Mouse (Mus musculus): ENCODE results near the gene Trnp1. TPM values are rescaled to one million over a fixed set of nuclear protein-coding genes. Genes with fewer than 3 reads are reported as not detected.

Gene Trnp1
- total RNA-seq, 2 experiments from 2014 or later: 0.36 to 0.61 TPM

GRCm38 (mm10) chr4:133489489-133490245 is 8.7 kb downstream of the Trnp1 start:
- TF ChIP-seq CTCF (IDR thresholded peaks at IDR 0.05): no peak
- Histone ChIP-seq H3K4me3 (no peak overlapping the region), H3K27ac (peak overlapping the region; percentile 58)
- intact Hi-C loops (cut with DNase I): loop anchor here (5.0 kb wide), 1 partner anchor 67 kb away; no protein-coding TSS in a partner anchor
- no peak for DNase-seq

GRCm38 (mm10) chr4:133488619-133489392 is 9.5 kb downstream of the Trnp1 start:
- intact Hi-C loops (cut with DNase I): no loop called here
- DNase-seq: no peak
- H3K4me3 ChIP-seq: no peak overlapping the region
- no peak for TF ChIP-seq CTCF (IDR thresholded peaks at IDR 0.05)
- peak overlapping the region; percentile 58 for H3K27ac ChIP-seq

GRCm38 (mm10) chr4:133486673-133487357 is 11.5 kb downstream of the Trnp1 start:
- Histone ChIP-seq H3K4me3 (no peak overlapping the region), H3K27ac (no peak overlapping the region)
- no peak for DNase-seq
- TF ChIP-seq CTCF (IDR thresholded peaks at IDR 0.05): no peak
- intact Hi-C loops (cut with DNase I): no loop called here

- no peak for TF ChIP-seq CTCF (IDR thresholded peaks at IDR 0.05)
- DNase-seq: no peak
- Histone ChIP-seq H3K4me3 (no peak overlapping the region), H3K27ac (no peak overlapping the region)
- intact Hi-C loops (cut with DNase I): no loop called here
Measured at GRCm38 (mm10) chr4:133485691-133486425, 12.5 kb downstream of the Trnp1 start.

DNA sequence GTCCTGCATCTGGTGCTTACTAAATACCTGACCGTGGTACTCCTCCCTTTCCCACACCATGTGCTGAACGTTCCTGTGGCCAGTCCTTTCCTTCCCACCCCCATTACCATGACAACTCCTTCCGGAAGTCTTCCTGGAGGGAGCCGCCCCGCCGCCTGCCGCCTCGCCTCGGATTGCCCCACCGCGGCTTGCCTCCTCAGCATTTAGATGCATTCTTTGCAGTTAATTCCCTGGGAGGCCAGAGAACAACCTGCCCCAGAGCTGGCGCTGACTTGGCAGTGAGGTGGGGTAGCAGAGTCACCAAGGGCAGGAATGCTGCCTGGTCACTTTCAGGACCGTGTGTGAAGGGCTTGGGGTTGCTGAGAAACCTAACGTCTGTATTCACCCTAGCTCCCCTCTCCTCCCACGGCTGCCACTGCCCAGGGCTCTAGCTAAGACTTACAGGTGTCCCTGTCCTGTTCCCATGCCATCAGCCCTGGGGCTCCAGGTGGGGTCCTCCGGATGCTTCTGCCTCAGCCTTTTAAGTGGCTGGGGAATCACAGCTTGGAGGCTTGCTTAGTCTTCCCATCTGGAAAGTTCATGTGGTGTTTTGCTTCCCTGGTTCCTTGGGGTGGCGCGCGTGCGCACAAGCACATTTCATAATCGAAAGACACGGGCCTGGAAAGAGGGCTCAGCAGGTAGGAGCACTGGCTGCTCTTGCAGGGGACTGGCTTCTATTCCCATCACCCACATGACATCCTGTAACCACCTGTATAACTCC is 13.9 kb downstream of the Trnp1 start:
- Histone ChIP-seq H3K4me3 (peak overlapping the region; percentile 65), H3K27ac (peak overlapping the region; percentile 81)
- DNase-seq: peak; percentile 62
- intact Hi-C loops (cut with DNase I): no loop called here
- TF ChIP-seq CTCF (IDR thresholded peaks at IDR 0.05): no peak

GRCm38 (mm10) chr4:133482479-133482878 is 15.9 kb downstream of the Trnp1 start:
- intact Hi-C loops (cut with DNase I): no loop called here
- Histone ChIP-seq H3K4me3 (no peak overlapping the region), H3K27ac (no peak overlapping the region)
- no peak for TF ChIP-seq CTCF (IDR thresholded peaks at IDR 0.05)
- no peak for DNase-seq

DNA sequence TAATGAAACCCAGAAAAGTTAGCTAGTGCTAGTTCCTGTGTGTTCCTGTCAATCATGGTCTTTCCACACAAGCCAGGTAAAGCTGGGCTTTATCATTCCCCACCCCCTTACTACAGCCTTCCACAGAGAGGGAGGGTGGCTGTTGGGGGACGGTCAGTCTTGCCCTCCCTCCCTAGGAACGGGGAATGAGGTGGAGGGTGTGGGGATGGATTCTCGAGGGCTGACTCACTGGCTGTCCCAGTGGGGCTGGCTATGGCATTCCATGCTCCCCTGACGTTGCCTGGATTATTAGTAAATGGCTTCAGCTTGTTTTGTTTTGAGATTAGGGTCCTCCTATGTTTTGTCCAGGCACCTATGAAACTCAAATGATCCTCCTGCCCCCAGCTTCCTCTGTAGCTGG is 16.9 kb downstream of the Trnp1 start:
- DNase-seq: no peak
- intact Hi-C loops (cut with DNase I): no loop called here
- peak overlapping the region; percentile 72; the same call in 1 of the 2 replicates for H3K4me3 ChIP-seq
- TF ChIP-seq CTCF (IDR thresholded peaks at IDR 0.05): no peak
- peak overlapping the region; percentile 75 for H3K27ac ChIP-seq

DNA sequence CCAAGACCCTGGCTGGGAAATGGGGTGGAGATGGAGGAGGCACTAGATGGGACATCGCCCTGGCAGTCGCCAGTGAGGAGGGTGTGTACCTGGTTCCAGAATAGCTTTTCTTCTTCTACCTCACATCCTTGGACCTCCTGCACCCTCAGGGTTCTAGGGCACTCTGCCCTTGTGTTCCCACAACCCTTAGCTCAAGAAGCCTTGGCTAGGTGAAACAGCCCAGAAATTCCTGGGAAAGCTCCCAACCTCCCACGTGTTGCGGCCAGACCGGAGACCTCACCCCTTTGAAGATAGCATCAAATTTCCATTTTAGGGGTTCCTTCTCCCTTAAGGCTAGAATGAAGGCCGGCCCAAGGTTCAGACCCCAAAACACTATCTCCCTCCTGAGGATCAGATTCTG is 17.6 kb downstream of the Trnp1 start:
- no peak for DNase-seq
- H3K27ac ChIP-seq: peak overlapping the region; percentile 75
- no peak for TF ChIP-seq CTCF (IDR thresholded peaks at IDR 0.05)
- peak overlapping the region; percentile 72 for H3K4me3 ChIP-seq
- intact Hi-C loops (cut with DNase I): no loop called here

GRCm38 (mm10) chr4:133480185-133480537 is 18.2 kb downstream of the Trnp1 start:
- no peak for DNase-seq
- H3K4me3 ChIP-seq: peak overlapping the region; percentile 72
- no peak for TF ChIP-seq CTCF (IDR thresholded peaks at IDR 0.05)
- peak overlapping the region; percentile 75 for H3K27ac ChIP-seq
- intact Hi-C loops (cut with DNase I): no loop called here

DNA sequence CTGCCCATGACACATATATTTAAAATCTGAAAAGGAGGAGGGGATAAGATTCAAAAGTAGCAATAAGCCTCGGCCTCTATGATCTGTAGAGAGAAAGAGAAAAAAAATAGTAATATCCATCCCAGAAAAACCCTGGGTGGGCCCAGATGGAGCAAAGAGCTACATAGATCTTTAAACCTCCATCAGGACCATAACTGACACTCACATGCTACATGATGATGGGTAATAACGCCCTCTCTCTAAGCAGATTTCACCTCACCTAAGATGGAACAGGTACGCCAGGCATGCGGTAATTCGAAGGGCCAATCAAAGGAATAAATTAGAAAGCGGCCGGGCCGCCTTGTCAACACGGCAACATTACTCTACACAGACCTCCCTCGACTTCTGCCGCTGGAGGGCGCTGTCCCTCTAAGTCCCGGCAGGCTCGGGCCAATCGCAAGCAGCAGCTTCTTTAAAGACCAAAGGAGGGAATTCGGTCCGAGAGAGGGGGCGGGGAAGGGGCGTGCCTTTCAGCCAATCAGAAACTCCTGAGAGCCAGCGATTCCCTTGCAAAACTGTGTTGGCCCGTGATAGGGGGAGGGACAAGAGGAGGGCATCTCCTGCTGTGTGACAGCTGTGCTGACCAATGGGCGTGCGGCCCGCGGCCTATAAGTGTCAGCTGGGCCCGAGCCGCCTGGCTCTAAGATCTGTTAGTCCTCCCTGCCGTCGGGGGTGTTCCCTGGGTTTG is 18.7 kb downstream of the Trnp1 start, which contains the start of gene Tent5b:
Gene Tent5b (plus strand): TSS at position 675 of the 727 bp plus-strand sequence.
- Histone ChIP-seq H3K27ac (peak within 1 kb of the TSS; percentile 75), H3K4me3 (peak within 1 kb of the TSS; percentile 72)
- TF ChIP-seq CTCF (IDR thresholded peaks at IDR 0.05): peak; percentile 94
- intact Hi-C loops (cut with DNase I): loop anchor here (1.0 to 5.0 kb wide), 2 partner anchors 15 to 33 kb away; no protein-coding TSS in a partner anchor
- DNase-seq: peak; percentile 99

- no peak overlapping the region for H3K4me3 ChIP-seq
- no peak overlapping the region for H3K27ac ChIP-seq
- intact Hi-C loops (cut with DNase I): no loop called here
- no peak for DNase-seq
- TF ChIP-seq CTCF (IDR thresholded peaks at IDR 0.05): no peak
Measured at GRCm38 (mm10) chr4:133473833-133474232, 24.5 kb downstream of the Trnp1 start.
